Mouse (Mus musculus): ENCODE measurements around the gene Rgs7. TPM values are rescaled to one million over a fixed set of nuclear protein-coding genes. Genes with fewer than 3 reads are reported as not detected.

The Rgs7 gene
- polyA plus RNA-seq, 1 experiment from 2014 or later: 1.8 TPM

- Histone ChIP-seq H3K27me3 (replicated peaks) (no peaks in the 10 kb centered on the region), H3K9me3 (no peaks in the 10 kb centered on the region), H3K4me1 (replicated peaks) (0 out of 2 replicates have a peak, but pooled peaks cover 3% of the 10 kb centered on the region), H3K36me3 (no peaks in the 10 kb centered on the region), H3K4me3 (replicated peaks) (no peak overlapping the region), H3K27ac (peak overlapping the region; percentile 54; the same call in 1 of the 2 replicates), H3K9ac (no peak overlapping the region), H3K4me2 (replicated peaks) (no peak overlapping the region; the same call in 1 of the 2 replicates)
- WGBS: 21% methylated on average over 9 of the region's 9 CpGs
- peak; percentile 85 for ATAC-seq
Measured at GRCm38 (mm10) chr1:175028716-175029204, 463.5 kb downstream of the Rgs7 start.

- 0 out of 2 replicates have a peak, but pooled peaks cover 3% of the 10 kb centered on the region for H3K4me1 ChIP-seq (replicated peaks)
- H3K9ac ChIP-seq: no peak overlapping the region
- no peaks in the 10 kb centered on the region for H3K36me3 ChIP-seq
- H3K27ac ChIP-seq: no peak overlapping the region
- no peak overlapping the region for H3K4me3 ChIP-seq (replicated peaks)
- no peaks in the 10 kb centered on the region for H3K9me3 ChIP-seq
- no peaks in the 10 kb centered on the region for H3K27me3 ChIP-seq (replicated peaks)
- 16% methylated on average over 4 of the region's 4 CpGs for WGBS
- peak; percentile 26; the same call in 1 of the 2 replicates for ATAC-seq
- H3K4me2 ChIP-seq (replicated peaks): no peak overlapping the region; the same call in 1 of the 2 replicates
Measured at GRCm38 (mm10) chr1:175028267-175028666, 464.0 kb downstream of the Rgs7 start.

DNA sequence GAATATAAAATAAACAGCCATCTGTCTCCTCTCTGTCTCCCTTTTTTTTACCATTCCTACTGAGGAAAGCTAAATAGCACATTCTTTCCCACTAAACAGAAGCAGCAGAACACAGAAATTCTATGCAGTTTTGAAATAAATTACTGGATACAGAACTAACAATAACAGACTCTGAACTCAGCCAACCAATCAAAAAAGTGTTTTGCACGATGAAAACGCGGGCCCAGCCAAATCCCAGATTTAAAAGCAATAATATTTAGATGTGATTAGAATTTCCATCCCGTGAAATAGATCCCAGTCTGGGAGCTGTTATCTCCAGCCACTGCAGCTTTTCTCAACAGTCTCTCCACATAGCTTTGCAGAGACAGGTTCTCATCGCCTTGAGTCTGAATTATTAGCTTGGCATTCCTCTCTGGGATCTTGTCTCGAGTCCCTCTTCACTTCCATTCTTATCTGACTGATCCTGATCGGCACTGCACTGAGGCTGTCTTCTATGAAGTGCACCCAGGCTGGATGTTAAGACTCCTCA is 466.5 kb downstream of the Rgs7 start:
- H3K27me3 ChIP-seq (replicated peaks): no peaks in the 10 kb centered on the region
- 0 out of 2 replicates have a peak overlapping the region, but pooled peaks have one; percentile 19 for H3K27ac ChIP-seq
- no peak for ATAC-seq
- no peak overlapping the region for H3K9ac ChIP-seq
- H3K4me3 ChIP-seq (replicated peaks): no peak overlapping the region
- H3K9me3 ChIP-seq: no peaks in the 10 kb centered on the region
- 0 out of 2 replicates have a peak, but pooled peaks cover 3% of the 10 kb centered on the region for H3K4me1 ChIP-seq (replicated peaks)
- no peaks in the 10 kb centered on the region for H3K36me3 ChIP-seq
- H3K4me2 ChIP-seq (replicated peaks): no peak overlapping the region
- 34% methylated on average over 7 of the region's 7 CpGs for WGBS

DNA sequence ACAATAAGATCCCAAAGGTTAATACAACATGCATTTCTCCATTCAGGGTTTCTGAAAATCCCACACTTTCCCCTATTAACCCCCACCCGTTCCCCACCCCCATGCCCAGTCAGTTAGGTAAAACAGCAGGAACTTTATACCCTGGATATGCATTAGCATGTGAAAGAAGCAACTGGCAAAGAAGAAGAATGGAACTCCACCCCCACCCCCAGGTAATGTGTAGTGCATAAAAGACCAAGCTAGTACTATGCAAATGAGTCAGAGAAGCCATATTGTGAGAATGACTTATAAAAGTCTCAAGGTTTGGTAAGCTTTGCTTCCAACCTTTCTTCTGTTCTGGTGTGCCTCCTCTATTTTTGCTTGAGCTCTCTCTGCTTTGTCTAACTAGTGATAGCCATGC is 468.2 kb downstream of the Rgs7 start:
- no peak overlapping the region for H3K4me3 ChIP-seq (replicated peaks)
- no peak overlapping the region for H3K4me2 ChIP-seq (replicated peaks)

More for the DNA sequence above, 468.2 kb downstream of the Rgs7 start:
- Histone ChIP-seq H3K27ac (no peak overlapping the region), H3K9ac (no peak overlapping the region), H3K36me3 (no peaks in the 10 kb centered on the region), H3K9me3 (no peaks in the 10 kb centered on the region), H3K27me3 (replicated peaks) (no peaks in the 10 kb centered on the region), H3K4me1 (replicated peaks) (no peaks in the 10 kb centered on the region)
- ATAC-seq: no peak
- 67% methylated on average over 1 of the region's 1 CpGs for WGBS

Other genes starting within 250 kb of the Rgs7 start
- gene Kmo, start 127.9 kb upstream of the Rgs7 start, polyA plus RNA-seq (2015; fragmentation: Nextera tagmentation; extraction: Ambion mirVana): 0.66 and 0.75 TPM in 2 replicates
- gene Fh1, start 133.1 kb upstream of the Rgs7 start, polyA plus RNA-seq (2015; fragmentation: Nextera tagmentation; extraction: Ambion mirVana): 155 and 163 TPM in 2 replicates
- 6.5 and 7.1 TPM in 2 replicates for gene Opn3, start 200.3 kb upstream of the Rgs7 start, polyA plus RNA-seq (2015; fragmentation: Nextera tagmentation; extraction: Ambion mirVana)
- 2.4 and 2.6 TPM in 2 replicates for gene Chml, start 200.4 kb upstream of the Rgs7 start, polyA plus RNA-seq (2015; fragmentation: Nextera tagmentation; extraction: Ambion mirVana)
- gene Wdr64, start 206.1 kb upstream of the Rgs7 start, polyA plus RNA-seq (2015; fragmentation: Nextera tagmentation; extraction: Ambion mirVana): not detected in 2 replicates